Mouse (Mus musculus): ENCODE data around the gene Smco2. TPM values are rescaled to one million over a fixed set of nuclear protein-coding genes. Genes with fewer than 3 reads are reported as not detected.
A peak's percentile ranks its signal among the peaks of the same experiment; 100 is the strongest.

The Smco2 gene
- not detected in 2 replicates for polyA plus RNA-seq (2015; fragmentation: Nextera tagmentation; extraction: Ambion mirVana)

DNA sequence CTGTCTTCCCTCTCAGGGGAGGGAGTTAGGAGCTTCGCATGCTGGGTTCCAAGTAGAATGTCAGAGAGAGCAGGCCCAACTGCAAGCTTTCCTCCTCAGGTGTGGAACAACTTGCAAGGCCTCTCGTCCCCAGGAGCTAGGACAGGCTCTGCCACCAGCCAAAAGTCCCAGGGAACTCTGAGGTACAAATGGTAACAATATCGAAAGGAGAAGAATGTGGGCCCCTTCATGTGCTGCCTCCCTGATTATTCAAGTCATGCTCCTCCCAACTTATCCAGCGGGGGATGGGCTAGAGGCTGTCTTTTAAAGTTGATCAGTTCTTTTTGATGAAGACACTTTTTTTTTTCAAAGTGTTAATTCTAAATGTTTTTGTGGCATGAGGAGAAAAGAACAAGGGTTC is at the start of gene Smco2:
TSS of gene Smco2 (plus strand) at position 55 of the 400 bp plus-strand sequence.
- H3K4me2 ChIP-seq (ENCODE audit: low read length): no peak within 1 kb of the TSS
- no peak within 1 kb of the TSS for H3K27ac ChIP-seq (ENCODE audit: low read length)
- WGBS: 72% methylated on average over 4 of the region's 4 CpGs
- no peaks in the 10 kb centered on the region for H3K9me3 ChIP-seq (replicated peaks; ENCODE audit: control insufficient read depth, low read length, poor library complexity, severe bottlenecking)
- no peak within 1 kb of the TSS for H3K4me3 ChIP-seq (ENCODE audit: low read depth, low read length)
- no peaks in the 10 kb centered on the region for H3K27me3 ChIP-seq (ENCODE audit: control insufficient read depth, insufficient read depth, low read depth, low read length)
- H3K36me3 ChIP-seq (ENCODE audit: control insufficient read depth, insufficient read depth, low read length): no peaks in the 10 kb centered on the region
- no peak within 1 kb of the TSS for H3K9ac ChIP-seq (ENCODE audit: low read depth, low read length)
- H3K4me1 ChIP-seq (ENCODE audit: control insufficient read depth, insufficient read depth, low read length): no peaks in the 10 kb centered on the region
- ATAC-seq: no peak

DNA sequence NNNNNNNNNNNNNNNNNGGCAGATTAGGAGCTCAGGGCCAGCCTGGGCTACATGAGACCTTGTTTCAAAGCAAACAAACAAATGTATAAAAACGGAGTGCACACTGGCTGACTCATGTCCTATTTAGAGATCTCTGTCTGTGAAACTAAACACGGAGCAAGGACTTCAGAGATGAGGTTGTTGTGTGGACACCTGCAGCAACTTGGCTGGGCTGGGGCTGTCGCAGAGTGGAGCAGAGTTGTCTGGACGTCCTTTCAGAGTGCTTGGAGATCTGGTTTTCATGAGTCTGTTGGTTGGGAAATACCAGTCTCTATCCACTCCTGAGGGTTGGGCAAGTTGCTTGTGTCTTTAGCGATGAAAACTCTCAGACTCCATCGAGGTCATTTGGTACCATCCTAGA is 39.9 kb upstream of the Smco2 start:
- no peak overlapping the region for H3K9ac ChIP-seq (ENCODE audit: low read depth, low read length)
- H3K4me2 ChIP-seq (ENCODE audit: low read length): no peak overlapping the region
- no peaks in the 10 kb centered on the region for H3K27me3 ChIP-seq (ENCODE audit: control insufficient read depth, insufficient read depth, low read depth, low read length)
- H3K27ac ChIP-seq (ENCODE audit: low read length): no peak overlapping the region
- 0 out of 2 replicates have a peak, but pooled peaks cover 2% of the 10 kb centered on the region for H3K36me3 ChIP-seq (ENCODE audit: control insufficient read depth, insufficient read depth, low read length)
- no peak for ATAC-seq
- H3K9me3 ChIP-seq (replicated peaks; ENCODE audit: control insufficient read depth, low read length, poor library complexity, severe bottlenecking): no peaks in the 10 kb centered on the region
- H3K4me1 ChIP-seq (ENCODE audit: control insufficient read depth, insufficient read depth, low read length): no peaks in the 10 kb centered on the region
- no peak overlapping the region for H3K4me3 ChIP-seq (ENCODE audit: low read depth, low read length)
- WGBS: 89% methylated on average over 6 of the region's 6 CpGs

DNA sequence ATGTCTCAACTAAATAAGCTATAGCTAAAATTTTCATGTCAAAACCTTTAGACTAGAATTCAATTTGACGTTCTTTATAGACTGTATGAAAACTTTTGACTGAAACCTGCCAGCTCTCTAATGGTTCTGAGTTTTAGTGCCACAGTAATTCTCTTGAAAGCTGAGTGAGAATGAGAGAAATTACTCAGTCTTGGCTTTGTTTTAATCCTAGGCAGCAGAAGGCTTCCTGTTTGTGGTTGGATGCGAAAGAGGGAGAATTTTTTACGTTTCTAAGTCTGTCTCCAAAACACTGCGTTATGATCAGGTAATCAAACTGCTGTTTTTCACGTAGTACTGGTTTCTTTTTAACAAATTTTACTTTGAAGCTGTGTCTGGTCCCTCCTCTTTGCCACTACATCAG is 36.9 kb upstream of the Smco2 start:
- H3K4me3 ChIP-seq (ENCODE audit: low read depth, low read length): no peak overlapping the region
- H3K4me2 ChIP-seq (ENCODE audit: low read length): no peak overlapping the region
- no peaks in the 10 kb centered on the region for H3K27me3 ChIP-seq (ENCODE audit: control insufficient read depth, insufficient read depth, low read depth, low read length)
- no peaks in the 10 kb centered on the region for H3K9me3 ChIP-seq (replicated peaks; ENCODE audit: control insufficient read depth, low read length, poor library complexity, severe bottlenecking)
- WGBS: 93% methylated on average over 5 of the region's 5 CpGs
- 0 out of 2 replicates have a peak, but pooled peaks cover 2% of the 10 kb centered on the region for H3K36me3 ChIP-seq (ENCODE audit: control insufficient read depth, insufficient read depth, low read length)
- H3K27ac ChIP-seq (ENCODE audit: low read length): no peak overlapping the region
- no peak for ATAC-seq
- H3K9ac ChIP-seq (ENCODE audit: low read depth, low read length): no peak overlapping the region
- no peaks in the 10 kb centered on the region for H3K4me1 ChIP-seq (ENCODE audit: control insufficient read depth, insufficient read depth, low read length)

DNA sequence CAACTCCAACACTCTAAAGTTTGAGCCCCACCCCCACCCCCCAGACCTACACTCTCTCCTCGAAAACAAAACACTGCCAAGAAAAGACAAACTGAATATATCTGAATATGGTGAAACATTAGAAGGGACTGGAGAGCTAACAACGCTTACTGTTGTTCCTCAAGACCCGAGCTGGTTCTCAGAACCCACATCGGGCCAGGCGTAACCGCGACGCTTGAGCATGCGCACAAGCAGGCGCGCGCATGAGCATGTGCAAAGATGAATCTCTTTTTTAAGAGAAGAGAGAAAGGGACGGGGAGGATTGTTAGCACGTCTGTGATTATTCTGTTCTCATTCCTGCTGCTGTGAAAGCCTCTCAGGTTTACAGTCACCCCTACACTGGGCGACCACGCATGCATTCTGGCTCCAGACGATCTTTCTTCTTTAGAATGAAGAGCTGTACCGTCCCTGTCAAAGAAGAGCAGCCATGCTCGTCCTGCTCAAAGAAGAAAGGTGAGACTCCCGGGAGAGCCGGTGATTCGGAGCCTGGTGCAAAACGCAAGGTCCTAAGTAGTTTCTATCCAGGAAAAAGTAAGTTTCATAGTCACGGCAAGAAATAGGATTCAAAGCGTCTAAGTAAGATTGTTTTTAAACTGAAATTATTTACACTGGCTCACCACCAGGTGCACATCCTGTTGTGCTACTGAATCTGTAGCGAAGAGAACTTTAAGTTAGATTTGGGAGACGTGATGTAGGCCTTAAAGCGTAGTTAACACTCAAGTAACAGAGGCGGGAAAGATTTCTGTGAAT is 29.5 kb upstream of the Smco2 start:
- Histone ChIP-seq H3K9me3 (replicated peaks; ENCODE audit: control insufficient read depth, low read length, poor library complexity, severe bottlenecking) (no peaks in the 10 kb centered on the region), H3K27me3 (ENCODE audit: control insufficient read depth, insufficient read depth, low read depth, low read length) (no peaks in the 10 kb centered on the region), H3K4me2 (ENCODE audit: low read length) (no peak overlapping the region), H3K4me3 (ENCODE audit: low read depth, low read length) (no peak overlapping the region), H3K9ac (ENCODE audit: low read depth, low read length) (no peak overlapping the region), H3K4me1 (ENCODE audit: control insufficient read depth, insufficient read depth, low read length) (no peaks in the 10 kb centered on the region), H3K36me3 (ENCODE audit: control insufficient read depth, insufficient read depth, low read length) (no peaks in the 10 kb centered on the region), H3K27ac (ENCODE audit: low read length) (no peak overlapping the region)
- ATAC-seq: no peak
- WGBS: 82% methylated on average over 29 of the region's 29 CpGs

DNA sequence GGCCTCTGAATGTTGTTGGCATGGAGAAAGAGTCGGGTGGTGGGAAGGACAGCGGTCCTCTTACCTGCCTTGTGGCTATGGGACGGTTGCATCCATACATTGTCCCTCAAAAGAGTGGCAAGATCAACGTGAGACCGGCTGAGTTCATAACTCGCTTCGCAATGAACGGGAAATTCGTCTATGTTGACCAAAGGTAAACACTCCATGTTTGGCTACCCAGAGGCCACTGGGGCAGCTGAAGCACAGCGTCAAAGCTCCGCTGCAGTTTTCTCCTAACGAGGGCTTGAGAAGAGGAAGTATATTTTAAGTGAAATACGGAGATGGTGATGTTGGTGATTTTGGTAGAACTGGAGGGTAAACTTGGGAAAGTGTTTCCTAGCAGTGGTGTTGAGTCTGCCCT is 27.9 kb upstream of the Smco2 start:
- Histone ChIP-seq H3K9ac (ENCODE audit: low read depth, low read length) (no peak overlapping the region), H3K27ac (ENCODE audit: low read length) (no peak overlapping the region), H3K9me3 (replicated peaks; ENCODE audit: control insufficient read depth, low read length, poor library complexity, severe bottlenecking) (no peaks in the 10 kb centered on the region), H3K36me3 (ENCODE audit: control insufficient read depth, insufficient read depth, low read length) (no peaks in the 10 kb centered on the region), H3K4me1 (ENCODE audit: control insufficient read depth, insufficient read depth, low read length) (no peaks in the 10 kb centered on the region), H3K27me3 (ENCODE audit: control insufficient read depth, insufficient read depth, low read depth, low read length) (no peaks in the 10 kb centered on the region), H3K4me2 (ENCODE audit: low read length) (no peak overlapping the region), H3K4me3 (ENCODE audit: low read depth, low read length) (no peak overlapping the region)
- no peak for ATAC-seq
- WGBS: 93% methylated on average over 13 of the region's 13 CpGs

DNA sequence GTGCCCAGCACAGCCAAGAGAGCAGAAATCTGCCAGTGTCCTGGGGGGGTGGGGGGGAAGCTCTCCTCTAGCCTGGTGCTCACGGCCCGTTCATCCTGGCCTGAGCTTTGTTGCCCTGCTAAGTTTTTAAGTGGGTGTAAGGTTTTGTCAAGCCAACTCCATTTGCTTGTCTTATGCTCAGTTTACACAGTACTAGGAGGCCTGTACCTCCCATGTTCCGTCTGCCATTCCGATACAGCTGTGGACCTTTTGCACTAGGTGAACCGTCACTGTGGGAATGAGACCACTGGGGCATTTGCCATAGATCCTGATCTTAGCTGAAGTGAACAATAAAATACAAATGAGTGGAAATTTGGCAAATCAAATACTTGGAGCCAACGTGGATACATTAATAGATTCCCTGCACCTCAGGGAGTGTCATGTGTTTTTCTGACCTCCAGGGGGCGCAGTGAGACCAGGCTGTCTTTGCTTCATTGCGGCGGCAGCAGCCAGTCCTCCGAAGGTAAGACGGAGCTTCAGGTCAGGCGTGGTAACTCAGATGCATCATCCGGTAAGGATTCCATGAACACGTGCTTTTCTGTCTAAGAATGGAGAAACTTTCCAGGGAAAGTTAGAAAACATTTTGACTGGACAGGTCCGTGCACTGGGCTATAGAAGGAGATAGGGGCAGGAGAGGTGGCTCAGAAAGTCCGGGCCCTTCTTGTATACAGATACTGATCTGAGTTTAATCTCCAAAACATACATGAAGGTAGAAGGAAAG is 25.0 kb upstream of the Smco2 start:
- Histone ChIP-seq H3K9me3 (replicated peaks; ENCODE audit: control insufficient read depth, low read length, poor library complexity, severe bottlenecking) (no peaks in the 10 kb centered on the region), H3K4me3 (ENCODE audit: low read depth, low read length) (no peak overlapping the region), H3K9ac (ENCODE audit: low read depth, low read length) (no peak overlapping the region), H3K4me2 (ENCODE audit: low read length) (no peak overlapping the region), H3K27ac (ENCODE audit: low read length) (no peak overlapping the region), H3K27me3 (ENCODE audit: control insufficient read depth, insufficient read depth, low read depth, low read length) (no peaks in the 10 kb centered on the region), H3K36me3 (ENCODE audit: control insufficient read depth, insufficient read depth, low read length) (no peaks in the 10 kb centered on the region), H3K4me1 (ENCODE audit: control insufficient read depth, insufficient read depth, low read length) (no peaks in the 10 kb centered on the region)
- peak; percentile 82 for ATAC-seq
- WGBS: 45% methylated on average over 16 of the region's 16 CpGs

DNA sequence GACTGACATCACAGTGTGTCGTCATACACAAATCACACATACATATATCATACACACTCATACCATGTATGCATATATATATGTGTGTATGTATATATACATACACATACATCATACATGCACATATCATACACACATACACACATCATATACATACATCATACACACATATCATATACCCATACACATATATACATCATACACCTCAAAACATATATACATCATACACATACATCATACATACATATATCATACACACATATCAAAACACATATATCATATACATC is 24.5 kb upstream of the Smco2 start:
- no peak overlapping the region for H3K27ac ChIP-seq (ENCODE audit: low read length)
- WGBS: 77% methylated on average over 1 of the region's 1 CpGs
- H3K9ac ChIP-seq (ENCODE audit: low read depth, low read length): no peak overlapping the region
- no peak; the same call in 1 of the 2 replicates for ATAC-seq
- no peaks in the 10 kb centered on the region for H3K4me1 ChIP-seq (ENCODE audit: control insufficient read depth, insufficient read depth, low read length)
- H3K36me3 ChIP-seq (ENCODE audit: control insufficient read depth, insufficient read depth, low read length): no peaks in the 10 kb centered on the region
- no peak overlapping the region for H3K4me2 ChIP-seq (ENCODE audit: low read length)
- no peaks in the 10 kb centered on the region for H3K9me3 ChIP-seq (replicated peaks; ENCODE audit: control insufficient read depth, low read length, poor library complexity, severe bottlenecking)
- H3K27me3 ChIP-seq (ENCODE audit: control insufficient read depth, insufficient read depth, low read depth, low read length): no peaks in the 10 kb centered on the region
- H3K4me3 ChIP-seq (ENCODE audit: low read depth, low read length): no peak overlapping the region

DNA sequence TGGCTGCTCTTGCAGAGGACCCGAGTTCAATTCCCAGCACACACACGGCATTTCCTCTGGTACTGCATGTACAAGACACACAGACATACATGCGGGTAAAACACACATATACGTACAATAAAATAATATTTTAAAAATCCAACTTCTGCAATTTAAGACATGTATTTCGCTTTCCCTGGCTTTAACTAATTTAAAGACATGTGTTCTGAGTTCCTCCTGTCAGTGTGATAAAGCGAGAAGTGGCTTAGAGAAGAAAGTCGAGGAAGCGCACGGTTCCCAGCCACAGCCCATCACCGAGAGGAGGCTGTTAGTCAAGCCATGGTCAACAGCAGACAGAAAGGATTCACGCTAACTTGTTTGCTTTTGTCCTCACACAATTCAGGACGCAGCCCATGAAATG is 18.6 kb upstream of the Smco2 start:
- no peak overlapping the region for H3K4me3 ChIP-seq (ENCODE audit: low read depth, low read length)
- H3K27me3 ChIP-seq (ENCODE audit: control insufficient read depth, insufficient read depth, low read depth, low read length): no peaks in the 10 kb centered on the region
- no peaks in the 10 kb centered on the region for H3K4me1 ChIP-seq (ENCODE audit: control insufficient read depth, insufficient read depth, low read length)
- ATAC-seq: no peak
- H3K36me3 ChIP-seq (ENCODE audit: control insufficient read depth, insufficient read depth, low read length): no peaks in the 10 kb centered on the region
- no peak overlapping the region for H3K9ac ChIP-seq (ENCODE audit: low read depth, low read length)
- no peak overlapping the region for H3K27ac ChIP-seq (ENCODE audit: low read length)
- H3K4me2 ChIP-seq (ENCODE audit: low read length): no peak overlapping the region
- no peaks in the 10 kb centered on the region for H3K9me3 ChIP-seq (replicated peaks; ENCODE audit: control insufficient read depth, low read length, poor library complexity, severe bottlenecking)
- WGBS: 86% methylated on average over 12 of the region's 12 CpGs
